In the genomic region with DNA sequence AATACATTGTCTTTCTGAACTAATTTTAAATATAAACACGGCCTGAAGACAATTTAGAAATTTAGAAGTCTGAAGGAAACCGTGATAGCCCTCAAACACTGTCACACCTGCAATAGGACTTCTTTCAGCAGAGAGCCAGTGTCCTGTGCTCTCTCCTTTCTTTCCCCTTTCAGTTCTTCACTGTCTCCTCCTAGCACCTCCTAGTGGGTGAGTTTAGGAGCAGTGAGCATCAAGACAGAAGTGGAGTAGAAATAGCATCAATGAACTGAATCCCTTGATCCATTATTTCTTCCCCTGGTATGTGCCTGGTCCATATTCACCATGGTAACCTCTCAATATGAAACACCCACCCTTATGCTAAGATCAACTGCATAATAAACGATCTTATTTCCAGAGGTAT, we compare ENCODE assay signal across 23 mouse cellular contexts. TPM values are rescaled to one million over a fixed set of nuclear protein-coding genes. Genes with fewer than 3 reads are reported as not detected.
"Had no signal": no experiment of that assay in that cellular context is flagged by ENCODE, and none has a peak within 500 bp of the region (broad histone marks: within the 10 kb centered on the region; RNA-seq: fewer than 3 reads in every experiment).

No protein-coding gene starts in this region.

- H3K4me3 ChIP-seq: left cerebral cortex, adult 2 months; limb, embryonic 15.5 days; liver, embryonic 13.5 days; midbrain, embryonic 10.5 days; myocyte; neural tube, embryonic 15.5 days had no signal

- H3K4me1 ChIP-seq: limb, embryonic 15.5 days; liver, embryonic 13.5 days; midbrain, embryonic 10.5 days; neural tube, embryonic 15.5 days had no signal

- H3K36me3 ChIP-seq: limb, embryonic 15.5 days; liver, embryonic 13.5 days; midbrain, embryonic 10.5 days; neural tube, embryonic 15.5 days had no signal

- H3K9me3 ChIP-seq: limb, embryonic 15.5 days; liver, embryonic 13.5 days; midbrain, embryonic 10.5 days; neural tube, embryonic 15.5 days had no signal

- H3K27me3 ChIP-seq: limb, embryonic 15.5 days; liver, embryonic 13.5 days; neural tube, embryonic 15.5 days had no signal

- DNase-seq: kidney, adult 11 months; kidney, adult 9 months; kidney, postnatal 36 days; liver, embryonic 13.5 days; lung, adult 18-20 months; midbrain, embryonic 14.5 days; right cerebral cortex, adult 18-20 months; right cerebral cortex, postnatal 25 days; thymus, postnatal 36 days had no signal

- H3K4me2 ChIP-seq: limb, embryonic 15.5 days; liver, embryonic 13.5 days; neural tube, embryonic 15.5 days had no signal

- H3K27ac ChIP-seq: kidney, postnatal 0 days; left cerebral cortex, adult 2 months; limb, embryonic 15.5 days; liver, embryonic 13.5 days; midbrain, embryonic 10.5 days; neural tube, embryonic 15.5 days had no signal

- H3K9ac ChIP-seq: limb, embryonic 15.5 days; liver, embryonic 13.5 days; neural tube, embryonic 15.5 days had no signal

RNA-seq across cellular contexts. Expression of gene Dppa1, which starts 7.5 kb away (rescaled TPM):
- total RNA-seq: layer of hippocampus, adult 18-20 months; layer of hippocampus, postnatal 25 days; left cerebral cortex, postnatal 25 days; megakaryocyte, adult 5-6 weeks had no signal
- polyA plus RNA-seq: limb, embryonic 11.5 days; limb, embryonic 15.5 days; liver, embryonic 13.5 days; lung, embryonic 16.5 days; midbrain, embryonic 10.5 days; midbrain, embryonic 14.5 days; myocyte; neural tube, embryonic 11.5 days; neural tube, embryonic 15.5 days; small intestine, adult 2 months had no signal
